Mouse (Mus musculus): Measurements from ENCODE around the gene Tenm3. TPM values are rescaled to one million over a fixed set of nuclear protein-coding genes. Genes with fewer than 3 reads are reported as not detected.
A peak's percentile ranks its signal among the peaks of the same experiment; 100 is the strongest.

The Tenm3 gene
- polyA plus RNA-seq (2016; fragmentation: Nextera tagmentation; extraction: Ambion mirVana) = 31.6 and 37.7 TPM in 2 replicates

DNA sequence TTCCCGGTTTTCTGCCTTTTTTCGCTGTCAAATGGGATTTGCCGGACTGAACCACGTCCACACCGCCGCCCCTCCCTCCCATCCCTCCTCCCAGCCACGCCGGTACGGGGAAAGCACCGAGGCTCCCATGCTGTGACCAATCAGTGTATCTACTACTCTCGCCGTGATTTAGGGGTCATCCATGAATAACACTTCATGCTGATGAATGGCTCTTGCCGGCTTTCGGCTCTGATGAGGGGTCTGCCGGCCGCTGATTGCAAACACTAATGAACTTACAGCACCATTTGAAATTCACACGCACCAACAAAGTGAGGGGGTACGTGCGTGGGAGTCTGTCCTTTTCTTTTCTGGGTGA lies at the start of gene Tenm3:
TSS of gene Tenm3 (minus strand) at position 21 of the 355 bp plus-strand sequence.
- Histone ChIP-seq H3K4me3 (peak within 1 kb of the TSS; percentile 88), H3K9me3 (no peaks in the 10 kb centered on the region), H3K36me3 (no peaks in the 10 kb centered on the region), H3K4me1 (replicated peaks) (peaks cover 46% of the 10 kb centered on the region), H3K27ac (peak within 1 kb of the TSS; percentile 95), H3K27me3 (ENCODE audit: insufficient read depth, poor library complexity, severe bottlenecking) (peaks cover 46% of the 10 kb centered on the region)
- WGBS = under 1% methylated on average over 19 of the region's 19 CpGs
- DNase-seq (ENCODE audit: low spot score) = no peak

DNA sequence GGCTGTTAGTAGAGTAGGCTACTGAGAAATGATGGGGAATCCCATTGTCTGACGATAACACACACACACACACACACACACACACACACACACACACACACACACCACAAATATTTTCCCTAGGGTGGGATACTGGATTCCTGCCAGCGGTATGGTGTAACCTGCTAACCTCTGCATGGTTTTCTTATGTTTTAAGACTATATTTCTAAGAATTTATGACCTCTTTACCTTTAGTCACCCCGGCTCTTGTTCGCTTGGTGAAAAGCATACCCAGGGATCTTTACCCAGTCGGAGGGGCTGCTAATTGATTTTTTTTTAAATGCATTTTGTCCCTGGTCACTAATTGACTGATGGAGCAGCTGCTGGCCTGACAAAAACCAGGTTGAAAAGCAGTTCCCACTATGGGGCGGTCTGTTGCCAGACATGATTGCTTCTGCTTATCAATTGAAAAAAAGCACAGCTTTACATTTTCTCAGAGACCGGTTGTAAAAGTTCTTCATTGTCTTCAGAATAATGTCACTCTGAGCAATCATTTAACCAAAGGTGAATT lies 46.5 kb upstream of the Tenm3 start:
- 67% methylated on average over 7 of the region's 7 CpGs for WGBS
- peak; percentile 4 for DNase-seq (ENCODE audit: low spot score)
- Histone ChIP-seq H3K9me3 (no peaks in the 10 kb centered on the region), H3K36me3 (no peaks in the 10 kb centered on the region), H3K4me1 (replicated peaks) (no peaks in the 10 kb centered on the region; the same call in 1 of the 2 replicates), H3K27ac (no peak overlapping the region), H3K27me3 (ENCODE audit: insufficient read depth, poor library complexity, severe bottlenecking) (0 out of 2 replicates have a peak, but pooled peaks cover 4% of the 10 kb centered on the region), H3K4me3 (no peak overlapping the region)

DNA sequence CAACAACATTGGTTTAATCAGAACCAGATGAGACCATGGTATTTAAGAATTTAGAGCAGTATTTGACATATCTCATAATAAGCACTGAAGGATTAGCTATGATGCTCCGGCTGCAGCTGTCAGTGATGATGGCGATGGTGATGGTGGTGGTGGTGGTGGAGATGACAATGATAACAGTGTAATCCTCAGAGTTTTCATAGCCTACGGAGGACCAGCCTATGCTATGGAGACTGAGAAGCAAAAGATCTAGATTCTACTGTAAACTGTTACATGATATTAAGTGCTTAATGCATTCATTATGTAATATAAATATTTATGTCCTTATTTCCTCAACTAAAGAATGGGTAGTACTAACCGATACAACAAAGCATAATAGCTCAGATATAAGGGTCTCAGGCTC lies 40.5 kb upstream of the Tenm3 start:
- no peak for DNase-seq (ENCODE audit: low spot score)
- WGBS = 90% methylated on average over 4 of the region's 4 CpGs

DNA sequence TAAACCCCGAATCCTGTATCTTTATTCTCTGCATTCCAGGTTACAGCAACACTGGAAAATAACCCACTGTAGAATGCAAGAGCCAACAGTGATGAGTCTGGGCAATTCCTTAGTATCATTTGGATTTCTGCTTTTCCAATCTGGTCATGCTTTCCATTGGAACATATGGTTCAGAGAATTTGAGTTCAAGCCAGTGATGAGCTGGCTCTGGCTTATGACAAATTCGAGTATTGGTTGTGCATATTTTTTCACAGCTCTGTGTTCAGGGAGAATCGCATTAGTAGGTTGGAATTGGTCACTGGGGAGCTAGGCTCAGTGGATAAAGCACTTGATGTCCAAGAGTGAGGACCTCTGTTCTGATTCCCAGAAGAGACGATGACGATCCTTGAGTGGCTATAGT lies 36.8 kb upstream of the Tenm3 start:
- H3K9me3 ChIP-seq = no peaks in the 10 kb centered on the region
- 91% methylated on average over 5 of the region's 5 CpGs for WGBS
- H3K27me3 ChIP-seq (ENCODE audit: insufficient read depth, poor library complexity, severe bottlenecking) = no peaks in the 10 kb centered on the region
- DNase-seq (ENCODE audit: low spot score) = no peak
- no peak overlapping the region for H3K27ac ChIP-seq
- H3K4me1 ChIP-seq (replicated peaks) = no peaks in the 10 kb centered on the region
- no peaks in the 10 kb centered on the region for H3K36me3 ChIP-seq
- no peak overlapping the region for H3K4me3 ChIP-seq

More for the DNA sequence above, 40.5 kb upstream of the Tenm3 start:
- Histone ChIP-seq H3K4me3 (no peak overlapping the region), H3K9me3 (no peaks in the 10 kb centered on the region), H3K4me1 (replicated peaks) (no peaks in the 10 kb centered on the region), H3K27me3 (ENCODE audit: insufficient read depth, poor library complexity, severe bottlenecking) (no peaks in the 10 kb centered on the region), H3K27ac (no peak overlapping the region), H3K36me3 (no peaks in the 10 kb centered on the region)

DNA sequence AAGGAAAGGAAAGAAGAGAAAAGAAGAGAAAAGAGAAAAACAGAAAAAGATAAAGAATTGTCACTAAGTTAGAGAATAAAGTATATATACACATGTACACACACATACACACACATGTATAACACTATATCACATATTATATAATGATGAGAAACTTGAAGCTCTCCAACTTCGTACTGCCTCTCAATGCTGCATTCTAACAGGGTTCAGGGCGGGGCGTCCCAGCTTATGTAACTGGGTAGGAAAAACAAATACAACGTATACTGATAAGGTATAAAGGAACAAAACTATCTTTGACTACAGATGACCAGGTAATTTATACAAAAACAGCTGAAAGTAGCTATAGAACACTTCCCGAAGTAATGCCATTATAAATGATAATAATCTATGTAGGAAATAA lies 22.2 kb upstream of the Tenm3 start:
- H3K36me3 ChIP-seq = no peaks in the 10 kb centered on the region
- WGBS = 93% methylated on average over 5 of the region's 5 CpGs
- no peak overlapping the region for H3K4me3 ChIP-seq
- no peaks in the 10 kb centered on the region for H3K4me1 ChIP-seq (replicated peaks)
- DNase-seq (ENCODE audit: low spot score) = no peak
- no peak overlapping the region for H3K27ac ChIP-seq
- no peaks in the 10 kb centered on the region for H3K27me3 ChIP-seq (ENCODE audit: insufficient read depth, poor library complexity, severe bottlenecking)
- H3K9me3 ChIP-seq = no peaks in the 10 kb centered on the region

DNA sequence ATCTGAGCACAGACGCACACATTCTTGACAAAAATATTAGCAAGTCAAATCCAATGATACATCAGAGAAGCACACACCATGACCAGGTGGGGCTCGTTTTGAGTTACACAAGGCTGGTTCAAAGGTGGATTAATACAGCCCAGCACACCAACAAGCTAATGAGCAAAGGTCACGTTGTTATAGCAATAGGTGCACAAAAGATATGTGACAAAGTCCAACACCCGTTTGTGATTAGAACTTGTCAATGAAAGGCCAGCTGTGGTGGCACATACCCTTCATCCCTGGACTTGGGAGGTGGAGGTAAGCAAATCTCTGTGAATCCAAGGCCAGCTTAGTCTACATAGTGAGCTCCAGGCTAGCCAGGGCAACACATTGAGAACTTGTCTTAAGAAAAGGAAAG lies 21.7 kb upstream of the Tenm3 start:
- Histone ChIP-seq H3K4me1 (replicated peaks) (no peaks in the 10 kb centered on the region), H3K27ac (no peak overlapping the region), H3K36me3 (no peaks in the 10 kb centered on the region), H3K9me3 (no peaks in the 10 kb centered on the region), H3K27me3 (ENCODE audit: insufficient read depth, poor library complexity, severe bottlenecking) (no peaks in the 10 kb centered on the region), H3K4me3 (no peak overlapping the region)
- 75% methylated on average over 4 of the region's 4 CpGs for WGBS
- no peak for DNase-seq (ENCODE audit: low spot score)

DNA sequence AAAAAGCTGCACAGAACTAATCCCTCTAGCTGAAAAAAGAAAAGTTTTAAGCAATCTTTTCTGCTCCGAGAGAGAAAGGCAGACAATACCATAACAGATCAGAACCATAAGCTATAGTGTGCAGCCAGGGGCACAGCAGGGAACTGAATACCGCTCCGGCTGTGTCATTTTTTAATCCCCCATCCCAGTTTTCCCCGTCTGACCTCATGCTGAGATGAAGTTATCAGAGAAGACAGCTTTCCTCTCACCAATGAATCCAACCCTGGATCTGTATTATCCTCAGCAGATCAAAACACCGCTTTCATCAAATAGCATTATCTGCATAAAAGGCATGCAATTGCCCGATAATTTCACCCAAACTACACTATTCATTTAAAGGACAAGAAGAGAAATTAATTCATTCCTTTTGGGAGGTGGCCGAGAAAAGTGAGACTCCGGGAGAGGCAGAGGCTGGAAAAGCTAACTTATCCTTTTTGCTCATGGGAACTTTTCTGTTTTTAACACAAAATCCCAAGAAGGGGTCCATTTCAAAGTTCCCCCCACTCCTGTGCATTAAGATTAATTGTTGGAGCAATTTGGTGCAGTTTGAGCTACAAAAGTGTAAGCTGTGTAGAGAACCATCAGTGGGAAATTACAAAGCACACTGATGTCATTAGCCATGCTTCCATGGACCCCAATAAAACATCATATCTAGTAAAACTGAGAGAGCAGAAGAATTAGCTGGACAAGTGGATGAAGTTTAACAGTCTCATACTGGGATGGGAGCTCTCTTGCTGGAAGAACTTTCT lies 6.7 kb upstream of the Tenm3 start:
- DNase-seq (ENCODE audit: low spot score) = peak; percentile 15
- H3K9me3 ChIP-seq = no peaks in the 10 kb centered on the region
- H3K27ac ChIP-seq = no peak overlapping the region
- WGBS = 26% methylated on average over 8 of the region's 8 CpGs
- H3K4me3 ChIP-seq = no peak overlapping the region
- H3K4me1 ChIP-seq (replicated peaks) = peaks cover 29% of the 10 kb centered on the region
- H3K27me3 ChIP-seq (ENCODE audit: insufficient read depth, poor library complexity, severe bottlenecking) = peaks cover 30% of the 10 kb centered on the region
- H3K36me3 ChIP-seq = no peaks in the 10 kb centered on the region

DNA sequence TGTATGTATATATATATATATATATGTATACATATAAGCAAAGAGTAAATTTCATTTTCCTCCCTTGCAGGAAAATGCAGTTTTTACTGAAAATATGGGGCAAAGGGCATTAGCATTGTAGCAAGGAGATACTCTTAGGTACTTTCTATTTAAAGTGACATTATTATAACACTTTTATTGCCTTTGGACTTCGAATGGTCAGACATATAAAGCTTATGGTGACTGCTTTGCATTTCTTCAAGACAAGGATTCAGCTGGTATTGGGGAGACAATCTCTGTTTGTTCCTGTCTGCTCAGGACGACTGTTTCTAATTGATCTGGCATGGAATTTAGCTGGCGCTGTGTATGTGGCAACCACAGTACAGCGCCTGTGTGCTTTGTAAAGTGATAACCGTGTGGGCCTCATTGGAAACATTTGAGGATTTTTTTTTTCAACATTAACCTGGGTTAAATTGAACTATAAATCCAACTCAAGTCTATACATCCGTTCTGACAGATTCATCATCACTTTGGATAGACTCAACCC lies 5.4 kb upstream of the Tenm3 start:
- Histone ChIP-seq H3K27me3 (ENCODE audit: insufficient read depth, poor library complexity, severe bottlenecking) (peaks cover 43% of the 10 kb centered on the region), H3K27ac (no peak overlapping the region)
- DNase-seq (ENCODE audit: low spot score) = no peak

DNA sequence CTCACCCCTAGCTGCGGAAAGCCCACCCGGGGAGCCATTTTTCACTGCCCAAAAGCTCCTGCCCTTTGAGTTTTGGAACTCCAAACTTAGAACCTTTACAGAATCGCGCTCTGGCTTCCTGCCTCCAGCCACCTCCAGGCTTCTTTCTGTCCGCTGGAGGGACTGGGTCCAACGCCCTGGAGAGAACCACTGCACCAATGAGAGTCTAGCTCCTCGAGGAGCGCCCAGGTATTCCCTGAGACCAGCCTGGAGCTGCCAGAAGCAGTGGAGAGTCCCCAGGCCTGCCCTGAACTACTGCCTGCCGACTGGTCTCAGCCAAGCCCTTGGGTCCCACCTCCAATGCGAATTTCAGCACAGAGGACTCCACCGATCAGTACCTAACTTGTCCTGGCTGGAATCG lies 1.2 kb upstream of the Tenm3 start:
- Histone ChIP-seq H3K4me3 (peak overlapping the region; percentile 88), H3K27ac (peak overlapping the region; percentile 95), H3K27me3 (ENCODE audit: insufficient read depth, poor library complexity, severe bottlenecking) (peaks cover 46% of the 10 kb centered on the region), H3K4me1 (replicated peaks) (peaks cover 54% of the 10 kb centered on the region), H3K9me3 (no peaks in the 10 kb centered on the region), H3K36me3 (no peaks in the 10 kb centered on the region)
- DNase-seq (ENCODE audit: low spot score) = peak; percentile 21
- WGBS = 6% methylated on average over 12 of the region's 12 CpGs

More for the DNA sequence above, 5.4 kb upstream of the Tenm3 start:
- Histone ChIP-seq H3K9me3 (no peaks in the 10 kb centered on the region), H3K4me3 (no peak overlapping the region), H3K4me1 (replicated peaks) (peaks cover 41% of the 10 kb centered on the region), H3K36me3 (no peaks in the 10 kb centered on the region)
- 41% methylated on average over 6 of the region's 6 CpGs for WGBS

DNA sequence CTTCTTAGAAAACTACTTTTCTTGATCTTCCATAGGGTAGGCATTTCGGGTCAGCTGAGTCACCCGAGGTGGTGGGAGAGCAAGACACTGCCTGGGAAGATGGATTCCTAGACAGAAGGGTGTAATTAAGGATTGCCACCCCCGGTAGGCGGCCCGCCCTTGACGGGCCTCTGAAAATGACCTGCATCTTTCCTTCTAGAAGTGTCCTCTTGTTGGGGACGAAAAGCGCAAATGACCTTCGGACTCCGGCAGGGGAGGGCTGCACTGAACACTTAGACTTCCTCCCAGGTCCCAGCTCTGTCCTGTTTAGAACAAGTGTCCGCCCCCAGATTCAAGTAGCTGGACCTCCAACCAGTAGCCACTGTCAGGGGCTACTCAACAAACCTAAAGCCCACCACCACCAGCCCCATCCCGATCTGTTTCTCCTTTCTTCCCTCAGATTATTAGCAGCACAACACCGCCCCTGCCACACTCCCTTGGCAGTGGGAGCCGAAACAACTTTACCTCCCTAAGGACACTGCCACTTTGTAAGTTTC lies 687 bp upstream of the Tenm3 start:
- Histone ChIP-seq H3K4me3 (peak overlapping the region; percentile 88), H3K27ac (peak overlapping the region; percentile 95; the same call in 1 of the 2 replicates), H3K36me3 (no peaks in the 10 kb centered on the region), H3K4me1 (replicated peaks) (peaks cover 50% of the 10 kb centered on the region), H3K9me3 (no peaks in the 10 kb centered on the region), H3K27me3 (ENCODE audit: insufficient read depth, poor library complexity, severe bottlenecking) (peaks cover 46% of the 10 kb centered on the region)
- peak; percentile 41 for DNase-seq (ENCODE audit: low spot score)
- WGBS = under 1% methylated on average over 14 of the region's 14 CpGs

DNA sequence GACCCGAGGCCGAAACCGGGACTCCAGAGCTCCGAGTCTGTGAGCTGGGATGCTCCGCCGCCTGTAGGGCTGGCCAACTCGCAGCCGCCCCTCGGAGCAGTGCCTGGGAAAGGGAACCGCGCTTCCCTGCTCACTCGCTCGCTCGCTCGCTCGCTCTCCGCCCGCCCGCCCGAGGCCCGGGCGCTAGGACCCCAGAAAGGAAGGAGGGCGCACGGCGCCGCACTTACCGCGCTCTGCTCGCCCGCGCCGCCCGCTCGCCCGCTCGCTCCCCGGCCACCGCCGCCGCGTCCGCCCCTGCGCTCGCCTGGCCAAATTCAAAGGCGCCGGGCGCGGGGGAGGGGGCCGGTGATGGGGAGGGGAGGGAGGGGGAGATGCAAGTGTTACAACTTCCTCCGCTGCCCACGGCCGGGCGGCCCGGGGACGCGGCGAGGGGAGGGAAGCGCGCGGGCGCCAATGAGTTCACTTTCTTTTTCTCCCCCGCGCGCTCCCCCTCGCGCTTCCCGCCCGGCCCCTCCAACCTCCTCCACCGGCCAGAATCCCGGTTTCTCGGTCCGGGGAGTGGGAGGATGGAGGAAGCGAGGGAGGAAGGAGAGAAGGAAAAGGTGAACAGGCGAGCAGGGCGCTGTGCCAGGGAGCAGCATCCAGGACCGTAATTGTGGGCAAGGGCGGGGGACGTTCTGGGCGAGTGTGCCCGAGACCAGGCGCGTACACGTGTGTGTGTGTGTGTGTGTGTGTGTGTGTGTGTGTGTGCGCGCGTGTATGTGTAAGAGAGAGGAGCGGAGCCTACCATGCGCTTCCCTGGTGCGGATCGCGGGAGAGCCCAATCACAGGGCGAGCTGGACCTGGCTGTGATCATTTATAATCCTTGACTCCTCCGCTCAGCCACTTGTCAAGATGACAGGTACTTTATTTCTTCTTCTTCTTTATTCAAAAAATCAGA lies 490 bp downstream of the Tenm3 start:
- Histone ChIP-seq H3K27me3 (ENCODE audit: insufficient read depth, poor library complexity, severe bottlenecking) (peaks cover 43% of the 10 kb centered on the region), H3K4me1 (replicated peaks) (peaks cover 46% of the 10 kb centered on the region), H3K9me3 (no peaks in the 10 kb centered on the region), H3K36me3 (no peaks in the 10 kb centered on the region), H3K4me3 (peak overlapping the region; percentile 88), H3K27ac (peak overlapping the region; percentile 95)
- DNase-seq (ENCODE audit: low spot score) = peak; percentile 78
- under 1% methylated on average over 92 of the region's 93 CpGs for WGBS

DNA sequence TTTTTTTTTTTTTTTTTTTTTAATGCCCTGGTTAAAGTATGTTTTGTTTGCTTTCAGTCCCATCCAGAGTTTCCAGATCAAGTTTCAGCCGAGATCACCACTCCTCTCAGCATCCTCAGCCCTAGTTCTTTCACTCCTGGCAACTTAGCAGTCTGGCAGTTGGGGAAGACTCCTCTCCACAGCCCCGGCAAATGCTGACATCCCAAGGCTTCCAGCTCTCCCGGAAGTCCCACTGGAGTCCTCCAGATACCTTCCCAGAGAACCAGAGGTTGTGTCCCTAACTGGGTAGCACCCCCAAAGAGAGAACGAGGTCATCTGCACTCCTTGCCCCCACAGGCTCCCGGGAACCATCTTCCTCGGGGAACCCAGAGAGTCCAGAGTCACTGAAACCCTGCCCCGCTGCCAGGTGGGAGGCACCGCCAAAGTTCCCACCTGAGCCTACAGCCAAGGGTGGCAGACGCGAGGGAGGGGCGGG lies 1.2 kb downstream of the Tenm3 start:
- Histone ChIP-seq H3K9me3 (no peaks in the 10 kb centered on the region), H3K27me3 (ENCODE audit: insufficient read depth, poor library complexity, severe bottlenecking) (peaks cover 38% of the 10 kb centered on the region), H3K27ac (peak overlapping the region; percentile 95), H3K36me3 (no peaks in the 10 kb centered on the region), H3K4me3 (peak overlapping the region; percentile 88), H3K4me1 (replicated peaks) (peaks cover 46% of the 10 kb centered on the region)
- no peak for DNase-seq (ENCODE audit: low spot score)
- under 1% methylated on average over 11 of the region's 11 CpGs for WGBS

Measured in hindbrain, embryonic 10.5 days (tissue).